Mouse (Mus musculus) limb, embryonic 14.5 days (tissue): Measurements from ENCODE around the gene Tifa. TPM values are rescaled to one million over a fixed set of nuclear protein-coding genes. Genes with fewer than 3 reads are reported as not detected.

Experiments
- ATAC-seq: fragments of 200-750 bp; cut with Nextera tagmentation; 2 replicates; pipeline ENCODE4 v1.8.0; 2017; ENCODE audit warnings: low read depth, moderate number of reproducible peaks, moderate TSS enrichment; ENCODE audit not compliant: low FRiP score
- DNase-seq: peaks from one replicate; pipeline ENCODE4 v3.0.0-alpha.2; 2015; ENCODE audit warnings: low spot score
- H3K27ac ChIP-seq: fragments of 300-500 bp; sonication (generic); replicated peaks from 2 replicates; pipeline ENCODE4 v1.5.1; 2014; ENCODE audit warnings: low read depth, mild to moderate bottlenecking, low read length, moderate library complexity, mixed read lengths
- H3K27me3 ChIP-seq: fragments of 300-500 bp; sonication (generic); 2 replicates; pipeline ENCODE4 v1.6.1; 2014; ENCODE audit warnings: low read length, mixed read lengths; ENCODE audit not compliant: control insufficient read depth, insufficient read depth
- H3K36me3 ChIP-seq: fragments of 300-500 bp; sonication (generic); 2 replicates; pipeline ENCODE4 v1.6.1; 2014; ENCODE audit warnings: mild to moderate bottlenecking, low read length, moderate library complexity, mixed read lengths; ENCODE audit not compliant: control insufficient read depth, insufficient read depth
- H3K4me1 ChIP-seq: fragments of 300-500 bp; sonication (generic); 2 replicates; pipeline ENCODE4 v1.6.1; 2014; ENCODE audit warnings: antibody characterized with exemption, low read length, mixed read lengths; ENCODE audit not compliant: control insufficient read depth, insufficient read depth
- H3K4me2 ChIP-seq: fragments of 300-500 bp; sonication (generic); replicated peaks from 2 replicates; pipeline ENCODE4 v1.6.1; 2014; ENCODE audit warnings: low read depth, mild to moderate bottlenecking, low read length, moderate library complexity; ENCODE audit not compliant: severe bottlenecking
- H3K4me3 ChIP-seq: fragments of 300-500 bp; sonication (generic); replicated peaks from 2 replicates; pipeline ENCODE4 v1.5.1; 2014; ENCODE audit warnings: low read length
- H3K9ac ChIP-seq: fragments of 300-500 bp; sonication (generic); 2 replicates; pipeline ENCODE4 v1.6.1; 2014; ENCODE audit warnings: mild to moderate bottlenecking, low read depth, low read length, moderate library complexity; ENCODE audit not compliant: severe bottlenecking
- H3K9me3 ChIP-seq: fragments of 300-500 bp; sonication (generic); 2 replicates; pipeline ENCODE4 v1.6.1; 2016; ENCODE audit warnings: low read length; ENCODE audit not compliant: control insufficient read depth
- POLR2A ChIP-seq: fragments of 200-500 bp; IDR thresholded peaks from 2 replicates; pipeline ENCODE4 v1.8.0; 2012; ENCODE audit warnings: inconsistent platforms, mild to moderate bottlenecking, moderate library complexity, borderline replicate concordance; ENCODE audit not compliant: insufficient read depth, insufficient read length; ENCODE audit errors: extremely low read depth
- WGBS: fragments of 180-500 bp; shearing (Covaris S2); extraction: QIAGEN DNeasy Blood & Tissue Kit; methylation state at CpG from one replicate; pipeline ENCODE4 v1.1.7; 2014; 5-methylcytosine and 5-hydroxymethylcytosine counted together
- polyA plus RNA-seq, 2 experiments: library from polyadenylated mRNA; depleted of rRNA in 1 of 2; stranded (reverse) in 1 of 2; unstranded in 1 of 2; fragments of >200 nt; fragmentation: Nextera tagmentation in 1 of 2; extraction: Ambion mirVana in 1 of 2; gene quantifications; 2 replicates each; pipeline versions ENCODE4 v1.2.1 to v1.2.3; 2012 to 2014

Gene Tifa
- polyA plus RNA-seq, 2 experiments, result 2.2 to 3.8 TPM

DNA sequence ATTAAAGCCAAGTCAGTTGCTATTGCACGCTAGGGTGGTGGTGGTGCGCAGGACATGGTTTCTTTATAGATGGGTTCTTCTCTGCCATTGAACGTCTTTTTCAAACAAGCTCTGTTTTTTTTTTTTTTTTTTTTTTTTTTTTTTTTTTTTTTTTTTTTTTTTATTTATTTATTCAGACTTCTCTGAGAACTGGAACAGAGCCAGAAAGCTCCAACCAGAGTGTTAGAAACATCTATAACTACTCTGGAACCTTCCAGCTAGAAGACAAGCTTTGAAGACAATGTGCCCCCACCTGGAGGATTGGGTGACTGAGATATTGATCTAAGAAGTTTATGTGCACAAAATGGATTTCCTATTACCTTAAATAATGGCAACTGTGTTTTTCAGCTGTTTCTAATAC, 74.0 kb downstream of the Tifa start:
- no peak for TF ChIP-seq POLR2A
- ATAC-seq (no peak), DNase-seq (no peak)
- Histone ChIP-seq H3K9ac (no peak overlapping the region), H3K9me3 (no peaks in the 10 kb centered on the region), H3K27ac (no peak overlapping the region), H3K4me2 (no peak overlapping the region), H3K36me3 (no peaks in the 10 kb centered on the region), H3K4me1 (no peaks in the 10 kb centered on the region), H3K4me3 (no peak overlapping the region), H3K27me3 (no peaks in the 10 kb centered on the region)
- 62% methylated on average over 3 of the region's 3 CpGs for WGBS

DNA sequence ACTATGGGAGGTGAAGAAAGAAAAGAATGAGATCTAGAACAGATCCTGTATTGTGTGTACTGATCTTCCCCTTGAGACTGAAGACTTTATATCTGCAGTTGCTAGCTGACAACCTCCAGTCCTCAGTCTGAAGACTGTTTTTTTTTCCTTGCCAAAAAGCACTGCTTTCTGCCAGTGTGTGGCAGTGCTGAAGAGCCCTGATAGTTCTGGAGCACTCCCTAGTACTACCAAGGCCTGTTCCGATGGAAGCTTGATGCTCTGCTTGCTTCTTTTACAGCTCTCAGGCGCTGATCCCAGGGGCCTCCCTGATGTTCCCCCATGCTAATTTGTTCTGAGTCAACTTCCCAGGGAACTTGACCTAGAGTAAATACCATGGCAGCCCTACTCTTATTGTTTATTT, 74.6 kb downstream of the Tifa start:
- Histone ChIP-seq H3K36me3 (no peaks in the 10 kb centered on the region), H3K4me2 (no peak overlapping the region), H3K4me1 (no peaks in the 10 kb centered on the region), H3K9me3 (no peaks in the 10 kb centered on the region), H3K27ac (no peak overlapping the region), H3K27me3 (no peaks in the 10 kb centered on the region), H3K4me3 (no peak overlapping the region), H3K9ac (no peak overlapping the region)
- no peak for TF ChIP-seq POLR2A
- 23% methylated on average over 2 of the region's 2 CpGs for WGBS
- ATAC-seq (no peak), DNase-seq (no peak)

- 78% methylated on average over 9 of the region's 9 CpGs for WGBS
- no peak for TF ChIP-seq POLR2A
- no peak for DNase-seq
Measured at GRCm38 (mm10) chr3:127868046-127868758, 78.6 kb downstream of the Tifa start.

GRCm38 (mm10) chr3:127868880-127869279, 79.3 kb downstream of the Tifa start:
- ATAC-seq, result no peak
- TF ChIP-seq POLR2A, result no peak
- 68% methylated on average over 5 of the region's 5 CpGs for WGBS
- Histone ChIP-seq H3K9ac (no peak overlapping the region), H3K4me3 (no peak overlapping the region), H3K9me3 (no peaks in the 10 kb centered on the region), H3K4me2 (no peak overlapping the region), H3K36me3 (no peaks in the 10 kb centered on the region), H3K27ac (no peak overlapping the region), H3K4me1 (no peaks in the 10 kb centered on the region), H3K27me3 (no peaks in the 10 kb centered on the region)
- DNase-seq, result no peak

More at GRCm38 (mm10) chr3:127868046-127868758, 78.6 kb downstream of the Tifa start:
- H3K27me3 ChIP-seq, result no peaks in the 10 kb centered on the region
- no peak overlapping the region for H3K27ac ChIP-seq
- no peaks in the 10 kb centered on the region for H3K9me3 ChIP-seq
- H3K4me1 ChIP-seq, result no peaks in the 10 kb centered on the region
- ATAC-seq, result no peak
- no peaks in the 10 kb centered on the region for H3K36me3 ChIP-seq
- H3K4me2 ChIP-seq, result no peak overlapping the region
- H3K4me3 ChIP-seq, result no peak overlapping the region
- H3K9ac ChIP-seq, result no peak overlapping the region

- Histone ChIP-seq H3K4me1 (no peaks in the 10 kb centered on the region), H3K9me3 (no peaks in the 10 kb centered on the region), H3K27ac (no peak overlapping the region), H3K4me3 (no peak overlapping the region), H3K27me3 (no peaks in the 10 kb centered on the region), H3K9ac (no peak overlapping the region), H3K4me2 (no peak overlapping the region), H3K36me3 (no peaks in the 10 kb centered on the region)
- ATAC-seq (no peak), DNase-seq (no peak)
- WGBS, result 75% methylated on average over 9 of the region's 9 CpGs
- TF ChIP-seq POLR2A, result no peak
Measured at GRCm38 (mm10) chr3:127871575-127871974, 82.0 kb downstream of the Tifa start.
